Mouse (Mus musculus) olfactory bulb, adult 2 months (tissue): ENCODE measurements at regions not wholly inside any gene's neighbourhood (a gene's known extent, or its start where the extent isn't known, plus 50 kb on each side); places are given as distances from the start of the nearest gene placed in this dataset.

Experiments
- CTCF ChIP-seq: fragments of 200-500 bp; IDR thresholded peaks from 2 replicates; pipeline ENCODE4 v1.5.1; 2012; ENCODE audit warnings: low read depth, mild to moderate bottlenecking, low read length, moderate library complexity; ENCODE audit not compliant: insufficient read depth
- POLR2A ChIP-seq: fragments of 200-500 bp; IDR thresholded peaks from 2 replicates; pipeline ENCODE4 v1.6.1; 2012; ENCODE audit warnings: mild to moderate bottlenecking, low read depth, low read length, moderate library complexity; ENCODE audit not compliant: insufficient read depth

- TF ChIP-seq CTCF (no peak), POLR2A (no peak)
Measured at GRCm38 (mm10) chr8:109428551-109428950, 65.3 kb upstream of the Pmfbp1 start.
